Mouse (Mus musculus): ENCODE data around the gene Cadm1.

- TF ChIP-seq POLR2A (IDR thresholded peaks at IDR 0.05; ENCODE audit: control insufficient read depth in 1 of 2, insufficient read depth in 1 of 2, low read depth in 1 of 2, low read length in 2 of 2, poor library complexity in 1 of 2) (no peak), CTCF (IDR thresholded peaks at IDR 0.05 in 2 of 3, conservative IDR thresholded peaks at IDR 0.05 in 1 of 3; ENCODE audit: control insufficient read depth in 1 of 3, insufficient read depth in 1 of 3, low read depth in 2 of 3, low read length in 3 of 3, poor library complexity in 1 of 3, severe bottlenecking in 1 of 3) (no peak), E2F4 (IDR thresholded peaks at IDR 0.05; ENCODE audit: borderline replicate concordance, low read depth, low read length) (no peak), CHD2 (IDR thresholded peaks at IDR 0.05; ENCODE audit: low read length) (no peak), MEF2A (IDR thresholded peaks at IDR 0.05; ENCODE audit: extremely low read depth, insufficient replicate concordance, low read depth, low read length, poor library complexity, severe bottlenecking) (no peak), MAX (IDR thresholded peaks at IDR 0.05; ENCODE audit: low read length) (no peak)
Measured at GRCm38 (mm10) chr9:47741751-47742150, 211.8 kb downstream of the Cadm1 start.
